Mouse (Mus musculus): ENCODE measurements around the gene Ror1. TPM values are rescaled to one million over a fixed set of nuclear protein-coding genes. Genes with fewer than 3 reads are reported as not detected.
A peak's percentile ranks its signal among the peaks of the same experiment; 100 is the strongest.

Gene Ror1
- total and polyA plus RNA-seq, 2 experiments from 2014 or later: 0.73 to 2.8 TPM

DNA sequence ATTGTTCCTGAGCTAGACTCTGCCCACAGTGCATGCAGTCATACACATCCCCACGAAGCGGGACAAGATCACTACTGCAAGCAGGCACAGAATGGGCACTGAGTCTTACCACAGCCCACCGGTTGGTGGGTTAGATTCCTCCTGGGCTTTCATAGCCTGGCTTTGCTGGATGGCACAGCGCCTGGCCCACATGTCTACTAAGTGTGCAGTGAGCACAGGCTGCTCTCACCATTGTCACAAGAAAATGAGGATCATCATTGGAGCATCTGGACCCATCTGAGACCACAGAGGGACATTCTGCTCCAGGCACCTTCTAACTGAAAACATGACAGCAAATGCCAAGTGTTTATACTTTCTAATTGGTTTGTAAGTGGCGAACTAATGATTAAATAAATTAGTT lies 279.7 kb downstream of the Ror1 start:
- no peak for TF ChIP-seq CTCF (IDR thresholded peaks at IDR 0.05)
- 86% methylated on average over 5 of the region's 5 CpGs for WGBS
- ATAC-seq (ENCODE audit: low FRiP score): no peak

DNA sequence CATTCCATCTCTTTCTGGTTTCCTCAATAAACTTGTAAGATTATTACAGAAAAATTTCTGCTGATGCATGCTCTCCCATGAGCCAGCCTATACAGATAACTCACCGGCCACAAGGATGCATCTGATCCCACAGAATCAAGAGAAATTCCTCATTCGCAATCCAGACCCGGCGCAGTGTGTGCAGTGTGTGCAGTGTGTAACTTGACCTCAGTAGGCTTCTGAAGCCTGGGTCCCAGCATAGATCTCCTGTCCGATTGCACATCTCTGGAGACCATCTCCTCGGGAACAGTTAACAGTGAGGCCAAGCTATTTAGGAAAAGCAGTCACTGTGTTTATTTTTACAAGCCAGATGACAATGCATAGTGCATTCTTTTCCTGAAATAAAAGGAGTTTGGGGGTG lies 280.6 kb downstream of the Ror1 start:
- Histone ChIP-seq H3K27me3 (ENCODE audit: insufficient read depth, low read length) (no peaks in the 10 kb centered on the region), H3K36me3 (ENCODE audit: insufficient read depth, low read length) (no peaks in the 10 kb centered on the region), H3K9ac (replicated peaks; ENCODE audit: low read length, poor library complexity, severe bottlenecking) (no peak overlapping the region), H3K4me3 (ENCODE audit: low read depth, low read length) (no peak overlapping the region), H3K4me2 (ENCODE audit: low read depth, low read length, poor library complexity, severe bottlenecking) (no peak overlapping the region), H3K9me3 (ENCODE audit: low read length) (no peaks in the 10 kb centered on the region), H3K27ac (ENCODE audit: low read depth, low read length) (no peak overlapping the region), H3K4me1 (ENCODE audit: insufficient read depth, low read length) (no peaks in the 10 kb centered on the region)
- WGBS: 76% methylated on average over 6 of the region's 6 CpGs
- no peak for TF ChIP-seq CTCF (IDR thresholded peaks at IDR 0.05)
- ATAC-seq (ENCODE audit: low FRiP score) (no peak), DNase-seq (ENCODE audit: low spot score) (no peak)

More for the DNA sequence above, 279.7 kb downstream of the Ror1 start:
- Histone ChIP-seq H3K4me1 (ENCODE audit: insufficient read depth, low read length) (no peaks in the 10 kb centered on the region), H3K4me3 (ENCODE audit: low read depth, low read length) (no peak overlapping the region), H3K9ac (replicated peaks; ENCODE audit: low read length, poor library complexity, severe bottlenecking) (no peak overlapping the region), H3K9me3 (ENCODE audit: low read length) (no peaks in the 10 kb centered on the region), H3K4me2 (ENCODE audit: low read depth, low read length, poor library complexity, severe bottlenecking) (no peak overlapping the region), H3K36me3 (ENCODE audit: insufficient read depth, low read length) (no peaks in the 10 kb centered on the region), H3K27me3 (ENCODE audit: insufficient read depth, low read length) (no peaks in the 10 kb centered on the region), H3K27ac (ENCODE audit: low read depth, low read length) (no peak overlapping the region)
- peak; percentile 47 for DNase-seq (ENCODE audit: low spot score)

DNA sequence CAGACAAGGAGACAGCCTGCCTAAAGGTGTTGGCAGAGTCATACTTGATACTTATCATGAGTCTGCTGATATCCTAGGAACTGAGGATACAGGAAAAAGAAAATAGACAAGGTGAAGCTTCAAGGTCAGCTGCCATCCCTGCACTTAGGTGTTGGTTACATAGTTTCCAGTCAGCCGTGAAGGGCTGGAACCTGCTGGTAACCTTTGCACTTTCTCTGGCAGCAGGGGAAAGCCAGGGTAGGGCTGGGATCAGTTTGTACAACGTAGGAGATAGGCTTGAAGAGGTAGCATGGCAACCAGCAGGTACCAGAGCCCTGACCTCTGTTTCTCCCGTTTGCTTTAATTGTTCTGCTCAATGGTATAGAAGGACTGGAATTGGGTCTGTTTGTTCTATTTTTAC lies 281.6 kb downstream of the Ror1 start:
- Histone ChIP-seq H3K4me2 (ENCODE audit: low read depth, low read length, poor library complexity, severe bottlenecking) (no peak overlapping the region), H3K27me3 (ENCODE audit: insufficient read depth, low read length) (no peaks in the 10 kb centered on the region), H3K36me3 (ENCODE audit: insufficient read depth, low read length) (no peaks in the 10 kb centered on the region), H3K4me1 (ENCODE audit: insufficient read depth, low read length) (no peaks in the 10 kb centered on the region), H3K4me3 (ENCODE audit: low read depth, low read length) (no peak overlapping the region), H3K27ac (ENCODE audit: low read depth, low read length) (no peak overlapping the region), H3K9ac (replicated peaks; ENCODE audit: low read length, poor library complexity, severe bottlenecking) (no peak overlapping the region), H3K9me3 (ENCODE audit: low read length) (no peaks in the 10 kb centered on the region)
- TF ChIP-seq CTCF (IDR thresholded peaks at IDR 0.05): no peak
- DNase-seq (ENCODE audit: low spot score) (no peak), ATAC-seq (ENCODE audit: low FRiP score) (no peak)
- 81% methylated on average over 3 of the region's 3 CpGs for WGBS

DNA sequence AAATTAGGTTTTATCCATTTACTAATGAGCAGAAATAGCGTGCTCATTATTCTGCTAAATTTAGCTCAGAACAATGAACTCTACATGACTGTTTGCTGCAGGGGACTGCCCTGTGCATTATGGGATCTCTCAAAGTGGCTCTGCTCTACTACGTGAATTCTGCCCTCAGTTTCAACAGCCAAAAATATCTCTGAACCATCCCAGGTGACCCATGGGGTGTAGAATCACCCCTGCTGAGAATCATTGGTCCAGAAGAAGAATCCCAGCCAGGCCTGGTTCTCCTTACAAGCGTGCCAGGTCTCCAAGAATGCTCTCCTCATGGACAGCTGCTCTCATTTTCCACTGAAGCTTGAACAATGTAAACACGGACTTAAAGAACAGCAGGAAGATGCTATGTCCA lies 282.4 kb downstream of the Ror1 start:
- Histone ChIP-seq H3K4me1 (ENCODE audit: insufficient read depth, low read length) (no peaks in the 10 kb centered on the region), H3K36me3 (ENCODE audit: insufficient read depth, low read length) (no peaks in the 10 kb centered on the region), H3K27me3 (ENCODE audit: insufficient read depth, low read length) (no peaks in the 10 kb centered on the region), H3K9ac (replicated peaks; ENCODE audit: low read length, poor library complexity, severe bottlenecking) (no peak overlapping the region), H3K9me3 (ENCODE audit: low read length) (no peaks in the 10 kb centered on the region), H3K27ac (ENCODE audit: low read depth, low read length) (no peak overlapping the region), H3K4me2 (ENCODE audit: low read depth, low read length, poor library complexity, severe bottlenecking) (no peak overlapping the region), H3K4me3 (ENCODE audit: low read depth, low read length) (no peak overlapping the region)
- DNase-seq (ENCODE audit: low spot score) (no peak), ATAC-seq (ENCODE audit: low FRiP score) (no peak)
- WGBS: 80% methylated on average over 4 of the region's 4 CpGs
- no peak for TF ChIP-seq CTCF (IDR thresholded peaks at IDR 0.05)

DNA sequence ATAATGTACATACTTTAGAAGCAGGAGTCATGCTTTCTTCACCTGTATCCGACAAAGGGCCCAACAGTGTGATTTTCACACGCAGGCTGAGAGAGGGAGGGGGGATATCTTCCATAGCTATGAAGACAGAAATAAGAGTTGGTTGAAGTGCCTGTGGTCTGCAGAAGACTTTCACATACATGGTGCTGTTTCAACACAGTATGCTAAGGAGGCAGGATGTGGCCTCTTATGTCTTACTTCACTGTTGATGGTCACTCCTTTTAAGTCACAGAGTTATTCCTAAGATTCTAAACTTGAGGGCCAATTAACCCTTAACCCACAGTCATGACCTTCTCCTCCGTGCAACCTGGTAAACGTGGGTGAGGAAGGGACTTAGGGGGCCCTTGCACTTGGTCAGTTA lies 286.2 kb downstream of the Ror1 start:
- Histone ChIP-seq H3K36me3 (ENCODE audit: insufficient read depth, low read length) (no peaks in the 10 kb centered on the region), H3K27ac (ENCODE audit: low read depth, low read length) (no peak overlapping the region), H3K9me3 (ENCODE audit: low read length) (no peaks in the 10 kb centered on the region), H3K9ac (replicated peaks; ENCODE audit: low read length, poor library complexity, severe bottlenecking) (no peak overlapping the region), H3K27me3 (ENCODE audit: insufficient read depth, low read length) (no peaks in the 10 kb centered on the region), H3K4me2 (ENCODE audit: low read depth, low read length, poor library complexity, severe bottlenecking) (no peak overlapping the region), H3K4me1 (ENCODE audit: insufficient read depth, low read length) (no peaks in the 10 kb centered on the region), H3K4me3 (ENCODE audit: low read depth, low read length) (no peak overlapping the region)
- 88% methylated on average over 4 of the region's 4 CpGs for WGBS
- DNase-seq (ENCODE audit: low spot score) (no peak), ATAC-seq (ENCODE audit: low FRiP score) (no peak)
- TF ChIP-seq CTCF (IDR thresholded peaks at IDR 0.05): no peak

DNA sequence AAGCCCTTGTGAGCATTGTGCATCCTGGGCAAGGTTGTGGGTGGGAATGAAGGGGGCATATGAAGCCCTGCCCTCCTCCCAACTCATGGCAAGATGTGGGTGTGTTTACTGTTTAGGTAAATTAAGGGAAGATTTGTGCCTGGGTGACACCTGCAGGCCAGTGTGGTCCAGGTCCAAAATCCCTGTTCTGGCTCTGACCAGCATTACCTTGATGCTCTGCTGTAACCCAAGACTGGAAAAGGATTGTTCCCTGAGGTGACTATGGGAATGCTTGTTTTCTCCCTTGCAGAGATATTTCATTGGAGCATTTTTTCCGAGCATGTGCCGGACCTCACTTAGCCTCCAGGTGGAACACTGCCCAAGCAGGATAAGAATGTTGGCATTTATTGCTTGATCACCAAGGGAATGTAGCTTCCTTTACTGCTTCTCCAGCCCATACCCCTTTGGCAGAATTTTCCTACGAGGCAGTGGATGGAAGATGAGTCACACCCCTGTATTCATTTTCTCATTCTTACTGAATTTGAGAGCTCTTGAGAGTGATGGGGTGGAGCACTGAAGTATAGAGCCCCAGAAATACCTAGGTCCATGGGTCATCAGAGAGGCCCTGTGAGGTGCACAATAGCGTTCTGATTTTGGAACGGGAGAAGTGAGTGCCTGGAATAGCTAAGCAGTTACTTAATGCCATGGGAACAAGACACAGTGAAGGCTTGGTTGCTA lies 290.8 kb downstream of the Ror1 start:
- DNase-seq (ENCODE audit: low spot score) (no peak), ATAC-seq (ENCODE audit: low FRiP score) (no peak)
- H3K9me3 ChIP-seq (ENCODE audit: low read length): no peaks in the 10 kb centered on the region
- H3K4me3 ChIP-seq (ENCODE audit: low read depth, low read length): no peak overlapping the region
- H3K27ac ChIP-seq (ENCODE audit: low read depth, low read length): no peak overlapping the region
- no peak for TF ChIP-seq CTCF (IDR thresholded peaks at IDR 0.05)
- no peaks in the 10 kb centered on the region for H3K27me3 ChIP-seq (ENCODE audit: insufficient read depth, low read length)
- H3K4me1 ChIP-seq (ENCODE audit: insufficient read depth, low read length): no peaks in the 10 kb centered on the region
- no peak overlapping the region for H3K9ac ChIP-seq (replicated peaks; ENCODE audit: low read length, poor library complexity, severe bottlenecking)
- no peak overlapping the region for H3K4me2 ChIP-seq (ENCODE audit: low read depth, low read length, poor library complexity, severe bottlenecking)
- 63% methylated on average over 5 of the region's 5 CpGs for WGBS
- no peaks in the 10 kb centered on the region for H3K36me3 ChIP-seq (ENCODE audit: insufficient read depth, low read length)
